Mouse (Mus musculus): ENCODE data around the gene Bsdc1. TPM values are rescaled to one million over a fixed set of nuclear protein-coding genes. Genes with fewer than 3 reads are reported as not detected.
"Not testable (repeated sequence)": the region's sequence is repeated elsewhere in the genome, so short reads cannot be mapped to it uniquely, and the experiment has no call there.

Gene Bsdc1
- polyA plus RNA-seq, 1 experiment from 2014 or later = 34.9 TPM

GRCm38 (mm10) chr4:129528901-129529300 lies 67.5 kb downstream of the Bsdc1 start:
- H3K27ac ChIP-seq; H3K9me3 ChIP-seq; H3K27me3 ChIP-seq; ATAC-seq (ENCODE audit: low FRiP score); H3K4me2 ChIP-seq; H3K4me3 ChIP-seq; H3K9ac ChIP-seq; H3K4me1 ChIP-seq (replicated peaks): not testable (repeated sequence)
- 94% methylated on average over 6 of the region's 6 CpGs for WGBS
- peaks cover 80% of the 10 kb centered on the region for H3K36me3 ChIP-seq

Other genes starting within 250 kb of the Bsdc1 start
- gene C77080, start 200.2 kb upstream of the Bsdc1 start, polyA plus RNA-seq (2015; fragmentation: Nextera tagmentation; extraction: Ambion mirVana) = 5.3 and 5.4 TPM in 2 replicates
- gene Sync, start 174.0 kb upstream of the Bsdc1 start, polyA plus RNA-seq (2015; fragmentation: Nextera tagmentation; extraction: Ambion mirVana) = 1.1 and 1.4 TPM in 2 replicates
- 366 and 373 TPM in 2 replicates for gene Rbbp4, start 126.2 kb upstream of the Bsdc1 start, polyA plus RNA-seq (2015; fragmentation: Nextera tagmentation; extraction: Ambion mirVana)
- 26.8 and 28.8 TPM in 2 replicates for gene Zbtb8os, start 125.9 kb upstream of the Bsdc1 start, polyA plus RNA-seq (2015; fragmentation: Nextera tagmentation; extraction: Ambion mirVana)
- gene Zbtb8a, start 83.5 kb upstream of the Bsdc1 start, polyA plus RNA-seq (2015; fragmentation: Nextera tagmentation; extraction: Ambion mirVana) = 18.9 and 20.7 TPM in 2 replicates
- 13.6 and 13.9 TPM in 2 replicates for gene Zbtb8b, start 20.7 kb upstream of the Bsdc1 start, polyA plus RNA-seq (2015; fragmentation: Nextera tagmentation; extraction: Ambion mirVana)
- gene Tssk3, start 29.4 kb downstream of the Bsdc1 start, polyA plus RNA-seq (2015; fragmentation: Nextera tagmentation; extraction: Ambion mirVana) = 0.13 TPM in 1 of 2 replicates, not detected in the other
- gene Fam229a, start 29.6 kb downstream of the Bsdc1 start, polyA plus RNA-seq (2015; fragmentation: Nextera tagmentation; extraction: Ambion mirVana) = 0.36 TPM in 1 of 2 replicates, not detected in the other
- 1,788 and 1,829 TPM in 2 replicates for gene Marcksl1, start 52.0 kb downstream of the Bsdc1 start, polyA plus RNA-seq (2015; fragmentation: Nextera tagmentation; extraction: Ambion mirVana)
- gene Hdac1, start 81.1 kb downstream of the Bsdc1 start, polyA plus RNA-seq (2015; fragmentation: Nextera tagmentation; extraction: Ambion mirVana) = 111 and 113 TPM in 2 replicates
- 7.6 and 11.1 TPM in 2 replicates for gene Lck, start 112.1 kb downstream of the Bsdc1 start, polyA plus RNA-seq (2015; fragmentation: Nextera tagmentation; extraction: Ambion mirVana)
- 0.80 and 0.87 TPM in 2 replicates for gene Fam167b, start 117.0 kb downstream of the Bsdc1 start, polyA plus RNA-seq (2015; fragmentation: Nextera tagmentation; extraction: Ambion mirVana)
- 208 and 212 TPM in 2 replicates for gene Eif3i, start 139.1 kb downstream of the Bsdc1 start, polyA plus RNA-seq (2015; fragmentation: Nextera tagmentation; extraction: Ambion mirVana)
- gene Tmem234, start 139.1 kb downstream of the Bsdc1 start, polyA plus RNA-seq (2015; fragmentation: Nextera tagmentation; extraction: Ambion mirVana) = 195 and 196 TPM in 2 replicates
- gene Dcdc2b, start 152.7 kb downstream of the Bsdc1 start, polyA plus RNA-seq (2015; fragmentation: Nextera tagmentation; extraction: Ambion mirVana) = 4.0 and 4.3 TPM in 2 replicates
- gene Iqcc, start 157.5 kb downstream of the Bsdc1 start, polyA plus RNA-seq (2015; fragmentation: Nextera tagmentation; extraction: Ambion mirVana) = 30.0 and 37.8 TPM in 2 replicates
- gene Ccdc28b, start 162.4 kb downstream of the Bsdc1 start, polyA plus RNA-seq (2015; fragmentation: Nextera tagmentation; extraction: Ambion mirVana) = 130 and 135 TPM in 2 replicates
- 56.8 and 58.1 TPM in 2 replicates for gene Txlna, start 179.5 kb downstream of the Bsdc1 start, polyA plus RNA-seq (2015; fragmentation: Nextera tagmentation; extraction: Ambion mirVana)
- gene Kpna6, start 211.2 kb downstream of the Bsdc1 start, polyA plus RNA-seq (2015; fragmentation: Nextera tagmentation; extraction: Ambion mirVana) = 15.7 and 17.6 TPM in 2 replicates
- 16.8 and 18.4 TPM in 2 replicates for gene Tmem39b, start 235.3 kb downstream of the Bsdc1 start, polyA plus RNA-seq (2015; fragmentation: Nextera tagmentation; extraction: Ambion mirVana)

All from hindbrain, embryonic 13.5 days (tissue).